Mouse (Mus musculus) megakaryocyte, adult 5-6 weeks (primary cell): ENCODE data around the gene Npat. TPM values are rescaled to one million over a fixed set of nuclear protein-coding genes. Genes with fewer than 3 reads are reported as not detected.

Experiments used
- ATAC-seq: 2 replicates; pipeline ENCODE4 v1.8.0; 2016; ENCODE audit warnings: mild to moderate bottlenecking, inconsistent platforms; ENCODE audit not compliant: poor library complexity, severe bottlenecking
- total RNA-seq, 2 experiments: library from RNA; stranded (forward) in 1 of 2; stranded (reverse) in 1 of 2; fragments of 153-499, 151-499 nt in 1 of 2; fragments of 221-1000, 200-1000 nt in 1 of 2; gene quantifications; 2 replicates each; pipeline versions ENCODE4 v1.2.3 to v1.2.4; 2015 to 2017

The Npat gene
- total RNA-seq, 2 experiments from 2014 or later, result 17.4 to 20.8 TPM

DNA sequence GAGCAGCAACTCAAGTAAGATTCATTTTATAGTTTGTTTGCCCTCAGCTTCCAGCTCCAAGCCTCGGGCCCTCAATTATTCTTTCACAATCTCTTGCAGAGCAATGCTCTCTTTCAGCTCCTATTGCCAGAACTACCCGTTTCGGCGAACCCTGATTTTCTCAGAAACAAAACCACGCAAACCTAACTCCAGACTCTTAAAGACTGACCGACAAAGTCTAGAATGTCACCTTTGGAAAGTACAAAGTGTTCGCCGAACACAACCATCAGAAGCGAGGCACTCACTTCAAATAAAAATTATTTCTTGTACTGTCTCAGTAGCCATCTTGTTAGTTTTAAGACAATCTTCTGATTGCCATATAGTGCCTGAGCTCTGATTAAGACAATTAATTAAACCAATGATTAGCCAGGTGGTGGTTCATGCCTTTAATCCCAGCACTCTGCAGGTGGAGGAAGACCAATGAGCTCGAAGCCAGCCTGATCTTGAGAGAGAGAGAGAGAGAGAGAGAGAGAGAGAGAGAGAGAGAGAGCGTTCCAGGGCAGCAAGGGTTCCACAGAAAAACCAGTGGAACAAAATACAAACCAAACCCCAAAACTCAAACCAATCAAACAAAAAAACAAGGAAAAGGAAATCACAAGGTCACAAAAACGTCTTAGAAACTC lies 72.6 kb downstream of the Npat start:
- no peak for ATAC-seq

- ATAC-seq, result peak; percentile 100
These were observed 73.3 kb downstream of the Npat start, which contains the start of gene Acat1 for GRCm38 (mm10) chr9:53609968-53610781. Gene Acat1 (minus strand): TSS chr9:53610382.

DNA sequence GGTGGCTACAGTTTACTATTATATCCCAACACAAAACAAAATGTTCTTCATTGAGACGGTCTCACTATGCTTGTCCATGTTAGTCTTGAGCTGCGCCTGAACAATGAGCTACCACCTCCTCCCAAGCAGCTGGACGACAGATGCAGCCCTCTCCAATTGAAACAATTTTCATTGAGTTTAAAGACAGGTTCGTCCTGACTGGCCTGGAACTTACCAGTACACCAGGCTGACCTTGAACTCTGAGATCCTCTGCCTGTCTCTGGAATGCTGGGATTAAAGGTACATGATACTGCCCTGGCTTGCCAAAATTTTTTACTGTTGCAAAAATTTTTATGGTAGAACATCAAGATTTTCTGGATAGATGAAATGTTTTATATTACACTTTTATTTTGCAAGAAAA lies 77.4 kb downstream of the Npat start:
- no peak for ATAC-seq

- no peak for ATAC-seq
These were observed 78.4 kb downstream of the Npat start for GRCm38 (mm10) chr9:53615246-53615645.

Other genes starting within 250 kb of the Npat start
- gene Exph5, start 235.4 kb upstream of the Npat start, total RNA-seq (2015), result not detected in 2 replicates
- 0.11 TPM in 1 of 2 replicates, not detected in the other for gene Exph5, start 235.4 kb upstream of the Npat start, total RNA-seq (2017)
- gene Kdelc2, start 153.0 kb upstream of the Npat start, total RNA-seq (2015), result 3.9 and 4.0 TPM in 2 replicates
- 4.2 and 4.6 TPM in 2 replicates for gene Kdelc2, start 153.0 kb upstream of the Npat start, total RNA-seq (2017)
- not detected in 2 replicates for gene 4930550C14Rik, start 134.7 kb upstream of the Npat start, total RNA-seq (2015)
- gene 4930550C14Rik, start 134.7 kb upstream of the Npat start, total RNA-seq (2017), result 0.18 TPM in 1 of 2 replicates, not detected in the other
- gene Atm, start 307 bp upstream of the Npat start, total RNA-seq (2015), result 14.1 and 15.2 TPM in 2 replicates
- gene Atm, start 307 bp upstream of the Npat start, total RNA-seq (2017), result 17.8 and 20.8 TPM in 2 replicates
- 66.1 and 78.8 TPM in 2 replicates for gene Acat1, start 73.3 kb downstream of the Npat start, total RNA-seq (2015)
- gene Acat1, start 73.3 kb downstream of the Npat start, total RNA-seq (2017), result 50.8 and 62.4 TPM in 2 replicates
- gene Cul5, start 133.0 kb downstream of the Npat start, total RNA-seq (2015), result 16.2 and 20.7 TPM in 2 replicates
- 40.8 and 42.4 TPM in 2 replicates for gene Cul5, start 133.0 kb downstream of the Npat start, total RNA-seq (2017)
- gene Rab39, start 169.2 kb downstream of the Npat start, total RNA-seq (2015), result 2.3 and 5.2 TPM in 2 replicates
- 3.6 and 3.7 TPM in 2 replicates for gene Rab39, start 169.2 kb downstream of the Npat start, total RNA-seq (2017)
- gene Slc35f2, start 234.5 kb downstream of the Npat start, total RNA-seq (2015), result 0.11 and 0.25 TPM in 2 replicates
- gene Slc35f2, start 234.5 kb downstream of the Npat start, total RNA-seq (2017), result 0.07 and 0.28 TPM in 2 replicates